Mouse (Mus musculus) inflammation-experienced regulatory T-cells (primary cell): ENCODE data around the gene F11r. TPM values are rescaled to one million over a fixed set of nuclear protein-coding genes. Genes with fewer than 3 reads are reported as not detected.

Experiments used
- polyA plus RNA-seq, 2 experiments: library from polyadenylated mRNA; unstranded; fragments of 100-300 nt; shearing (Covaris generic); gene quantifications; one replicate each; pipeline ENCODE4 v1.2.1; 2017

Gene F11r
- 1 to 10 TPM in 1 of 2 experiments, not detected in 1; 1.8 TPM for polyA plus RNA-seq

DNA sequence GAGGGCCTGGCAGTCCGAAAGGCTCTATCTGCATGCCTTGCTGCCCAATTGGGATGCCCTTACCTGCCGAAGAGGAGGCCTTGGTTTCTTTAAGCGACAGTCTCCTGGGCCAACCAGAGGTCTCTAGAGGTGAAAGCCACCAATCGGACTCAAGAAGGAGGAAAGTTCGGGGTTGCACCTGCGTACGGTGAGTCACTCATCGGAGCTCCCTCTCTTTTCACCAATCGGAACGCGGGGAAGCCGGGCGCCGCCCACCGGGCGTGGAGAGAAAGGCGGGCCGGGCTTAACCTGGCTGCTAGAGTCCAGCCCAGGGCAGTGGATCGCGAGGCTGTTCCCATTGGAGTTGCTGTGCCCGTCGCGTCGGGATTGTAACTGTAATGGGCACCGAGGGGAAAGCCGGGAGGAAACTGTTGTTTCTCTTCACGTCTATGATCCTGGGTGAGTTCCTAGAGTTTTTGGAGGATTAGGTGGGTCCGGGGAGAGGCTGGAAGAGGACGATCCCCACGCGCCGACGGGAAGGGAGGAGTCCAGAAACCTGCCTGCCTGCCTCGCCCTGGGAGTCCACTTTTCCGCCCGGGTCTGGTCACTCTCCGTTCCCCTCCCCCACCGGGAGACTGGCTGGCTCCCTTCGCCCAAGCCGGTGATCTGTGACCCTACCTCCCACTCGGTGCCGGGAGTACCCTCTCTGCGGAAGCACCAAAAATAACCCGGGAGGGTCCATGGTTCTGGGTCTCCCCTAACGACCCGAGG lies at the start of gene F11r:
Gene F11r (plus strand): TSS at position 272 of the 750 bp plus-strand sequence.

DNA sequence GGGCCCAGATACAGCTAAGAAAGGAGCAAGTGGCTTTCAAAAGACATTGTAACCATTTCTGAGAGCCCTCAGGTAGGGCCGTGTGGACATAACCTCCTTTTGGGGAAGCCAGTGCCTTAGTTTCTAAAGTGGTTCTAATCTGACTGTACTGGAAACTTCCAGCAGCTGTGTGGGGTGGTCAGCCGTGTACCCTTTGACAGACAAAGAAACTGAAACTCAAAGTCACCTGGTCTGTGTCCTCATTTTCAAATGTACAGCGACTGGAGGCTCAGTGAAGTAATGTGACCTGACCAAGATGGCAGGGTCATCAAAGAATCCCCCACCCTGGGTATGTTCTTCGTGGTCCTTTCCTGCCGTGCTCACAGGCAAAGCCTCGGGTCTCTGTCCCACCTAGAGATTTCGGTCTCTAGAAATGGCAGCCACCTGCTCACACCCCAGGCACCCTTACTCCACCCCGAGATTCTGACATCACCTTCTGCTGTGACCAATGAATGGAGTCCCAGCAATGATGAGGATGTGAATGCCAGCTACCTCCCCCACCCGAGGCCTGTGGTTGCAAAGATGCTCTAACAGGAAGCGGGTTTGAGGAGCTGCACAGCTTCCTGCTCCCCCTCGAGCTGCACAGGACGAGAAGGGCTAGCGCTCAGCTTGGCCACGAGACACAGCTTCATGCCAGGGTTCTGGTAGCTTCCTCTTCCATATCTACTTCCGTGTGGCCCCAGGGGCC lies 48.8 kb upstream of the F11r start, which contains the start of gene Arhgap30:
Gene Arhgap30 (plus strand): TSS at position 579 of the 727 bp plus-strand sequence.

DNA sequence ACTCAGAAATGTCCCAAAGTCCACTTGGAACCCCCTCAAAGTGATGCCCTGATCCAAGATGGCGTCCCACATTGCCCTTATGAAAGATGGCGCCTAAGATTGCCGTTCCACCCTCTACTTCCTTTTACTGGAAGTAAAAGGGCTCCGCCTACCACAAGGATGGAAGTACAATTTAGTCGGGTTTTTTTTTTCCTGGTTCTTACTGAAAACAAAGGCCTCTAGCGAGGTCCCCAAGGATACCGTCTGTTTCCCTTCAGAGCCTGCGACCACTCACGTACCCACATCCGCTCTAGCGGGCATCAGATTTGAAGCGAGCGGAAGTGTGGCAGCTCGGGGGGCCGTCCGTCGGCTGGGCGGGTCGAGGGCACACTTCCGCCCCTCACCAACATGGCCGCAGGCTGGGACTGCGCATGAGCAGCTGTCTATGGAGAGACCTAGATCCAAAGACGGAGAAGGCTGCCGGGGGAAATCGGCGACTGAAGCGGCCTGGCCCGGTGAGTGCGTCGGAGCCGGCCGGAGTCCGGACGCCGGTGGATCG lies 26.3 kb upstream of the F11r start, which contains the start of gene Usf1:
Gene Usf1 (plus strand): TSS at position 367 of the 538 bp plus-strand sequence.

DNA sequence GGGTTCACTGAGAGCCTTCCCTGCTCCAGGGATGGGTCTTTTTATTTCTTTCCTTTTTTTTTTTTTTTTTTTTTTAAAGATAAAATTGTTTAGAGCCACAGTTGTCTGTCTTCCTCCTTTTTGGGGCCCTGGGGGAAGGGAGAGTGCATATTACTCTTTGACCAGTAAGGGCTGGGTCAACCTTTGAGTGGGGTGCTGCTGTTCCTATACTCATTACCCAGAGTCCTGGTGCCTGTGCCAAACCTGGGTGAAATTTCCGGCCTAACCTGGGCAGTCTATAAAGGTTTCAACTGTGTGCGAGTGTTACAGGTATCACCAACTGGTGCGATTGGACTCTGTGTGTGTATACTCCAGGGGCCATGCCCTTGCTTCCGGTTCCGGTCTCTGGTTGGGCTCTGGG lies 18.7 kb upstream of the F11r start, which contains the start of gene Tstd1:
Gene Tstd1 (plus strand): TSS at position 213 of the 400 bp plus-strand sequence.

DNA sequence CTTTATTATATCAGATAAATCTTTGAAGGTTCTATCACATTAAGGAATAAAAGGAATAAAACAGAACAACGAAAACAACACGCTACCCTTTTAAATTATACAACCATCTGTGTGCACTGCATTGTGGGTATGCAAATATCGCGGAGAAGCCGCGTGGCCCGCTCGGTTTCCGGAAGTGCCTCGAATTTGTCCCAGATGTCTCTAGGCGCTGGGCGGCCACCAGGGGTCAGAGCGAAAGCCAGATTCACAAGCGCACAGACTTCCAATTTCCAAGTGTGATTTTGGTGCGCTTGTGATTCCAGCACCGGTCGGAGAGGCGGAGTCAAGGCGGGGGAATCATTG lies 65.9 kb downstream of the F11r start, which contains the start of gene Alyref2:
Gene Alyref2 (plus strand): TSS at position 229 of the 342 bp plus-strand sequence.

Other genes with a start within 250 kb of the F11r start
- under 1 TPM in 1 of 2 experiments, not detected in 1; 0.17 TPM for gene Pcp4l1, start 241.3 kb upstream of the F11r start, polyA plus RNA-seq
- 1 to 10 TPM in 1 of 2 experiments, under 1 TPM in 1; 0.27 to 1.2 TPM for gene Nr1i3, start 223.6 kb upstream of the F11r start, polyA plus RNA-seq
- 10 to 100 TPM; 29.9 to 43.7 TPM for gene Tomm40l, start 215.0 kb upstream of the F11r start, polyA plus RNA-seq
- gene Apoa2, start 212.5 kb upstream of the F11r start, polyA plus RNA-seq, result not detected
- gene Fcer1g, start 203.2 kb upstream of the F11r start, polyA plus RNA-seq, result 10 to 100 TPM in 1 of 2 experiments, 1 to 10 TPM in 1; 3.4 to 15.4 TPM
- 1 to 10 TPM in 1 of 2 experiments, not detected in 1; 1.3 TPM for gene Adamts4, start 187.1 kb upstream of the F11r start, polyA plus RNA-seq
- 100 to 1,000 TPM; 174 to 195 TPM for gene Ndufs2, start 186.1 kb upstream of the F11r start, polyA plus RNA-seq
- 10 to 100 TPM; 39.8 to 41.4 TPM for gene B4galt3, start 167.2 kb upstream of the F11r start, polyA plus RNA-seq
- 10 to 100 TPM; 63.5 to 98.8 TPM for gene Ppox, start 156.3 kb upstream of the F11r start, polyA plus RNA-seq
- gene Usp21, start 149.5 kb upstream of the F11r start, polyA plus RNA-seq, result 10 to 100 TPM; 58.7 to 64.2 TPM
- gene Ufc1, start 142.5 kb upstream of the F11r start, polyA plus RNA-seq, result 10 to 100 TPM; 64.4 to 71.1 TPM
- gene Dedd, start 108.4 kb upstream of the F11r start, polyA plus RNA-seq, result 10 to 100 TPM; 42.6 to 52.0 TPM
- 10 to 100 TPM; 42.0 to 43.2 TPM for gene Nit1, start 91.9 kb upstream of the F11r start, polyA plus RNA-seq
- 100 to 1,000 TPM in 1 of 2 experiments, 10 to 100 TPM in 1; 80.8 to 111 TPM for gene Pfdn2, start 91.9 kb upstream of the F11r start, polyA plus RNA-seq
- not detected for gene Klhdc9, start 76.7 kb upstream of the F11r start, polyA plus RNA-seq
- gene Nectin4, start 67.4 kb upstream of the F11r start, polyA plus RNA-seq, result 1 to 10 TPM in 1 of 2 experiments, under 1 TPM in 1; 0.29 to 1.4 TPM
- 100 to 1,000 TPM; 170 to 197 TPM for gene Arhgap30, start 48.6 kb upstream of the F11r start, polyA plus RNA-seq
- 10 to 100 TPM; 72.9 to 77.0 TPM for gene Usf1, start 26.2 kb upstream of the F11r start, polyA plus RNA-seq
- 1 to 10 TPM; 2.6 to 3.1 TPM for gene Tstd1, start 18.7 kb upstream of the F11r start, polyA plus RNA-seq
- 10 to 100 TPM; 13.0 to 16.1 TPM for gene Alyref2, start 65.9 kb downstream of the F11r start, polyA plus RNA-seq
- gene Itln1, start 97.8 kb downstream of the F11r start, polyA plus RNA-seq, result under 1 TPM in 1 of 2 experiments, not detected in 1; 0.24 TPM
- 1 to 10 TPM in 1 of 2 experiments, under 1 TPM in 1; 0.57 to 2.0 TPM for gene Cd244a, start 121.7 kb downstream of the F11r start, polyA plus RNA-seq
- gene Ly9, start 169.9 kb downstream of the F11r start, polyA plus RNA-seq, result 100 to 1,000 TPM; 155 to 156 TPM
- 10 to 100 TPM in 1 of 2 experiments, 1 to 10 TPM in 1; 5.4 to 10.5 TPM for gene Slamf7, start 215.5 kb downstream of the F11r start, polyA plus RNA-seq
- gene Cd48, start 244.5 kb downstream of the F11r start, polyA plus RNA-seq, result 100 to 1,000 TPM; 392 to 447 TPM